Mouse (Mus musculus) intestine, embryonic 16.5 days (tissue): ENCODE measurements around the gene Mastl. TPM values are rescaled to one million over a fixed set of nuclear protein-coding genes. Genes with fewer than 3 reads are reported as not detected.

Source experiments
- ATAC-seq: fragments of 200-750 bp; cut with Nextera tagmentation; 2 replicates; pipeline ENCODE4 v1.8.0; 2017; ENCODE audit warnings: moderate TSS enrichment, moderate library complexity
- H3K27ac ChIP-seq: fragments of 300-500 bp; sonication (generic); 2 replicates; pipeline ENCODE4 v1.5.1; 2014; ENCODE audit warnings: mild to moderate bottlenecking, low read length
- H3K27me3 ChIP-seq: fragments of 300-500 bp; sonication (generic); replicated peaks from 2 replicates; pipeline ENCODE4 v1.6.1; 2014; ENCODE audit warnings: low read length, control low read depth, mixed read lengths; ENCODE audit not compliant: control insufficient read depth, insufficient read depth
- H3K36me3 ChIP-seq: fragments of 300-500 bp; sonication (generic); 2 replicates; pipeline ENCODE4 v1.6.1; 2014; ENCODE audit warnings: low read length, control low read depth; ENCODE audit not compliant: control insufficient read depth, insufficient read depth
- H3K4me1 ChIP-seq: fragments of 300-500 bp; sonication (generic); 2 replicates; pipeline ENCODE4 v1.6.1; 2014; ENCODE audit warnings: low read length, control low read depth, mixed read lengths; ENCODE audit not compliant: control insufficient read depth, insufficient read depth
- H3K4me2 ChIP-seq: fragments of 300-500 bp; sonication (generic); 2 replicates; pipeline ENCODE4 v1.6.1; 2014; ENCODE audit warnings: low read depth, low read length, control low read depth
- H3K4me3 ChIP-seq: fragments of 300-500 bp; sonication (generic); 2 replicates; pipeline ENCODE4 v1.5.1; 2014; ENCODE audit warnings: mild to moderate bottlenecking, low read length
- H3K9ac ChIP-seq: fragments of 300-500 bp; sonication (generic); 2 replicates; pipeline ENCODE4 v1.6.1; 2014; ENCODE audit warnings: low read depth, low read length
- H3K9me3 ChIP-seq: fragments of 300-500 bp; sonication (generic); 2 replicates; pipeline ENCODE4 v1.6.1; 2016; ENCODE audit warnings: low read length, control low read depth; ENCODE audit not compliant: control insufficient read depth
- WGBS: fragments of 180-500 bp; shearing (Covaris S2); extraction: QIAGEN DNeasy Blood & Tissue Kit; methylation state at CpG from one replicate; pipeline ENCODE4 v1.1.7; 2014; 5-methylcytosine and 5-hydroxymethylcytosine counted together
- polyA plus RNA-seq: library from polyadenylated mRNA; unstranded; fragments of >200 nt; fragmentation: Nextera tagmentation; extraction: Ambion mirVana; gene quantifications from 2 replicates; pipeline ENCODE4 v1.2.1, GENCODE M21; 2015

Gene Mastl
- polyA plus RNA-seq, 1 experiment from 2014 or later = 7.8 TPM

GRCm38 (mm10) chr2:23097028-23097427 lies 58.8 kb downstream of the Mastl start:
- H3K4me3 ChIP-seq = no peak overlapping the region
- no peaks in the 10 kb centered on the region for H3K4me1 ChIP-seq
- no peaks in the 10 kb centered on the region for H3K9me3 ChIP-seq
- H3K36me3 ChIP-seq = peaks cover 3% of the 10 kb centered on the region
- no peak overlapping the region for H3K27ac ChIP-seq
- H3K9ac ChIP-seq = no peak overlapping the region
- no peak overlapping the region for H3K4me2 ChIP-seq
- no peaks in the 10 kb centered on the region for H3K27me3 ChIP-seq
- no peak for ATAC-seq

DNA sequence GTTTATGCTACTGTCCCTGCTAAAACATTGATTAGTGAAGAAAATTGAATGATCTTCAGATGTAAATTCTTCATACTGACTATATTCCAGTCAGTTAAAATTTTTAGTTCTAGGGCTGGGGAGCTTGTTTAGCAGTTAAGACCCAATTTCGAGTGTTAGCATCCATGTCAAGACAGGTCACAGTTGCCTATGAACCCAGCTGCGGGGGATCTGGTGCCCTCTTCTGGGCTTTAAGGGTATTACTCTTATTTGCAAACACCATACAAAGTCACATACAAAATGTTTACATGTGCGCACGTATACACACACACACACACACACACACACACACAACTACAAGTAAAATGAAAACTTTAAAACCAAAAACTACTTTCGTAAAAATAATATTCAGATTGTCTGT lies 63.6 kb downstream of the Mastl start:
- Histone ChIP-seq H3K4me1 (no peaks in the 10 kb centered on the region), H3K4me3 (no peak overlapping the region), H3K9ac (no peak overlapping the region), H3K27ac (no peak overlapping the region), H3K27me3 (no peaks in the 10 kb centered on the region), H3K4me2 (no peak overlapping the region), H3K9me3 (no peaks in the 10 kb centered on the region), H3K36me3 (peaks cover 3% of the 10 kb centered on the region)
- no peak for ATAC-seq
- WGBS = 55% methylated on average over 5 of the region's 5 CpGs

DNA sequence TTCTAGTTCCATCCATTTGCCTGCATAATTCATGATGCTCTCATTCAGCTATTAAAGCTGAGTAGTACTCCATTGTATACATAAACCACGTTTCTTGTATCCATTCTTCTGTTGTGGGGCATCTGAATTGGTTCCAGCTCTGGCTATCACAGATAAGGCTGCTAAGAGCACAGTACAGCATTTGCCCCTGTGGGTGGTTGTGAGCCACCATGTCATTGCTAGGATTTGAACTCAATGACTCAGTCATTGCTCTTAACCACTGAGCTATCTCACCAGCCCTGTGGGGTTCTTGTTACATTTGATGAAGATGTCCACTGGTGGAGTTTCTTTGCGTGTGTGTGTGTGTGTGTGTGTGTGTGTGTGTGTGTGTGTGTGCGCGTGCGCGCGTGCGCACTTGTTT lies 71.3 kb downstream of the Mastl start:
- Histone ChIP-seq H3K36me3 (peaks cover 2% of the 10 kb centered on the region; the same call in 1 of the 2 replicates), H3K9me3 (no peaks in the 10 kb centered on the region), H3K27me3 (no peaks in the 10 kb centered on the region), H3K4me1 (no peaks in the 10 kb centered on the region), H3K4me3 (no peak overlapping the region), H3K9ac (no peak overlapping the region), H3K27ac (no peak overlapping the region), H3K4me2 (no peak overlapping the region)
- 98% methylated on average over 8 of the region's 8 CpGs for WGBS
- ATAC-seq = no peak

- ATAC-seq = no peak
- Histone ChIP-seq H3K4me1 (no peaks in the 10 kb centered on the region), H3K4me2 (no peak overlapping the region), H3K27ac (no peak overlapping the region), H3K36me3 (peaks cover 6% of the 10 kb centered on the region; the same call in 1 of the 2 replicates), H3K9me3 (no peaks in the 10 kb centered on the region), H3K27me3 (no peaks in the 10 kb centered on the region), H3K4me3 (no peak overlapping the region), H3K9ac (no peak overlapping the region)
- WGBS = 89% methylated on average over 2 of the region's 2 CpGs
These were observed 77.2 kb downstream of the Mastl start for GRCm38 (mm10) chr2:23078588-23078987.

DNA sequence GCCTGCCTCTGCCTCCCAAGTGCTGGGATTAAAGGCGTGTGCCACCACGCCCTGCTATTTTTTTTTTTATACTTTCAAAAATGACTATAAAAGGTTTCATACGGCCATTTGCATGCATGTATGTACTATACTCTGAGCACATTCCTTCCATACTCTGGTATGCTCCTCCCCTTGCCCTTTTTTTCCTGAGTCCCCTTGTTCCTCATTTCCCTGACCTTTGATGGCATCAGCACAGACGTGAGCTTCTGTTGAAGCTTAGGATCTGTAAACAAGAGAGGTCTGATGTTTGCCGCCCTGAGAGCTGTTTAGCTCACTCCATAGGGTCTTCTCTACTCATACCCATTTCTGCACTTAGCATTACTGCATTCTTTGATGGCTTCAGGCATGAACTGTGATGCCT lies 78.1 kb downstream of the Mastl start:
- Histone ChIP-seq H3K9ac (no peak overlapping the region), H3K4me1 (no peaks in the 10 kb centered on the region), H3K36me3 (peaks cover 6% of the 10 kb centered on the region; the same call in 1 of the 2 replicates), H3K27ac (no peak overlapping the region), H3K27me3 (no peaks in the 10 kb centered on the region), H3K9me3 (no peaks in the 10 kb centered on the region), H3K4me3 (no peak overlapping the region), H3K4me2 (no peak overlapping the region)
- ATAC-seq = no peak
- 88% methylated on average over 5 of the region's 5 CpGs for WGBS

DNA sequence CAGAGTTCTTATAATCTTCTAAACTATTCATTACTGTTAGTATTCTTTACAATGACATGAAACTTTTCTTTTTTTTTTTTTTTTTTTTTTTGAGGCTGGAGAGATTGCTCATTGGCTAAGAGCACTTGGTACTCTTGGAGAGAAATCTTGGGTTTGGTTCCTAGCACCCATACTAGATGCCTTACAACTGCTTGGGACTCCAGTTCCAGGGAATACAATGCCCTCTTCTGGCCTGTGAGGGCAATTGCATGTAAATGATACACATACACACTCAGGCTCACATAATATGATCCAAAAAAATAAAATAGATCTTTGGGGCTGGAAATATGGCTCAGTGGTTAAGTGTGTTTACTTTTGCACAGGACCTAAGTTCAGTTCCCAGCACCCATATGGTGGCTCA lies 79.0 kb downstream of the Mastl start:
- Histone ChIP-seq H3K4me3 (no peak overlapping the region), H3K9ac (no peak overlapping the region), H3K27ac (no peak overlapping the region), H3K9me3 (no peaks in the 10 kb centered on the region), H3K4me1 (no peaks in the 10 kb centered on the region), H3K4me2 (no peak overlapping the region), H3K36me3 (peaks cover 6% of the 10 kb centered on the region; the same call in 1 of the 2 replicates), H3K27me3 (no peaks in the 10 kb centered on the region)
- ATAC-seq = no peak

- H3K4me1 ChIP-seq = no peaks in the 10 kb centered on the region
- no peak for ATAC-seq
- H3K9me3 ChIP-seq = no peaks in the 10 kb centered on the region
- peaks cover 6% of the 10 kb centered on the region; the same call in 1 of the 2 replicates for H3K36me3 ChIP-seq
- no peak overlapping the region for H3K4me2 ChIP-seq
- no peak overlapping the region for H3K4me3 ChIP-seq
- H3K9ac ChIP-seq = no peak overlapping the region
- no peak overlapping the region for H3K27ac ChIP-seq
- H3K27me3 ChIP-seq = no peaks in the 10 kb centered on the region
These were observed 80.0 kb downstream of the Mastl start for GRCm38 (mm10) chr2:23075846-23076245.

- Histone ChIP-seq H3K4me2 (no peak overlapping the region), H3K36me3 (no peaks in the 10 kb centered on the region), H3K4me1 (no peaks in the 10 kb centered on the region), H3K9ac (no peak overlapping the region), H3K4me3 (no peak overlapping the region), H3K27ac (no peak overlapping the region), H3K9me3 (no peaks in the 10 kb centered on the region), H3K27me3 (no peaks in the 10 kb centered on the region)
- 70% methylated on average over 1 of the region's 1 CpGs for WGBS
- ATAC-seq = no peak
These were observed 84.4 kb downstream of the Mastl start for GRCm38 (mm10) chr2:23071406-23071805.

DNA sequence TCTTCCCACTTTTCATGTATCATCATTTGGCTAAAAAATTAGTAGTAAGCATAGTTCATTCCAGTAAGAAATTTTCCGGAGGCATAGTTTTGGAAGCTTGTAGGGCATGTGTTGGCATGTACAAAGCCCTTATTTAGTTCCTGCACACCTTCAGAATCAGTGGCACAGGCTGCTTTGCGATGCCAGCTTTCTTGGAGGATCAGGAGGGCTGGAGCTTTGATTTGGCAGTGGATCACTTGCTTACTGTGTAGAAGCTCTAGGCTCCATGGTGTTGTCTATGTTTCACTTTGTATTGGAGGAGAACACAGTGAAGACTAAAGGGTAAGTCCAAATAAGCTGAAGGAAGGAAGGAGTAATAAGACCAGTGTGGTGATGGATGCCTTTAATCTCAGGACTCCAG lies 85.3 kb downstream of the Mastl start:
- WGBS = 89% methylated on average over 2 of the region's 2 CpGs
- H3K9ac ChIP-seq = no peak overlapping the region
- no peaks in the 10 kb centered on the region for H3K36me3 ChIP-seq
- no peaks in the 10 kb centered on the region for H3K4me1 ChIP-seq
- ATAC-seq = no peak
- H3K27ac ChIP-seq = no peak overlapping the region
- no peak overlapping the region for H3K4me3 ChIP-seq
- H3K9me3 ChIP-seq = no peaks in the 10 kb centered on the region
- H3K27me3 ChIP-seq = no peaks in the 10 kb centered on the region
- no peak overlapping the region for H3K4me2 ChIP-seq

GRCm38 (mm10) chr2:23068894-23069744 lies 86.7 kb downstream of the Mastl start:
- Histone ChIP-seq H3K4me2 (peak overlapping the region; percentile 84), H3K4me3 (peak overlapping the region; percentile 61), H3K36me3 (no peaks in the 10 kb centered on the region), H3K9me3 (no peaks in the 10 kb centered on the region), H3K27me3 (no peaks in the 10 kb centered on the region), H3K27ac (peak overlapping the region; percentile 94), H3K4me1 (no peaks in the 10 kb centered on the region), H3K9ac (peak overlapping the region; percentile 86)
- under 1% methylated on average over 50 of the region's 50 CpGs for WGBS
- ATAC-seq = peak; percentile 92
